Mouse (Mus musculus): ENCODE data around the gene Shroom3.

Shroom3 gene

GRCm38 (mm10) chr5:92796089-92796990 lies 113.1 kb downstream of the Shroom3 start:
- in situ Hi-C loops (cut with MboI, MseI) = no loop called here

- in situ Hi-C loops (cut with MboI, MseI) = no loop called here
These were observed 114.7 kb downstream of the Shroom3 start for GRCm38 (mm10) chr5:92797981-92798380.

- in situ Hi-C loops (cut with MboI, MseI) = no loop called here
These were observed 121.1 kb downstream of the Shroom3 start for GRCm38 (mm10) chr5:92804379-92804778.

- in situ Hi-C loops (cut with MboI, MseI) = no loop called here
These were observed 125.5 kb downstream of the Shroom3 start for GRCm38 (mm10) chr5:92808503-92809415.

- in situ Hi-C loops (cut with MboI, MseI) = no loop called here
These were observed 126.1 kb downstream of the Shroom3 start for GRCm38 (mm10) chr5:92809416-92809750.

- in situ Hi-C loops (cut with MboI, MseI) = no loop called here
These were observed 127.8 kb downstream of the Shroom3 start for GRCm38 (mm10) chr5:92810922-92811533.

GRCm38 (mm10) chr5:92811761-92812160 lies 128.5 kb downstream of the Shroom3 start:
- in situ Hi-C loops (cut with MboI, MseI) = no loop called here

- in situ Hi-C loops (cut with MboI, MseI) = no loop called here
These were observed 129.7 kb downstream of the Shroom3 start for GRCm38 (mm10) chr5:92812936-92813335.

- in situ Hi-C loops (cut with MboI, MseI) = no loop called here
These were observed 130.3 kb downstream of the Shroom3 start for GRCm38 (mm10) chr5:92813562-92813961.

- in situ Hi-C loops (cut with MboI, MseI) = no loop called here
These were observed 131.4 kb downstream of the Shroom3 start for GRCm38 (mm10) chr5:92814621-92815020.

- in situ Hi-C loops (cut with MboI, MseI) = no loop called here
These were observed 134.0 kb downstream of the Shroom3 start for GRCm38 (mm10) chr5:92817122-92817822.

GRCm38 (mm10) chr5:92821370-92821769 lies 138.1 kb downstream of the Shroom3 start:
- in situ Hi-C loops (cut with MboI, MseI) = no loop called here

GRCm38 (mm10) chr5:92823495-92823894 lies 140.3 kb downstream of the Shroom3 start:
- in situ Hi-C loops (cut with MboI, MseI) = no loop called here

GRCm38 (mm10) chr5:92824304-92825009 lies 141.2 kb downstream of the Shroom3 start:
- in situ Hi-C loops (cut with MboI, MseI) = no loop called here

- in situ Hi-C loops (cut with MboI, MseI) = no loop called here
These were observed 147.2 kb downstream of the Shroom3 start for GRCm38 (mm10) chr5:92830391-92830790.

GRCm38 (mm10) chr5:92834513-92834912 lies 151.3 kb downstream of the Shroom3 start:
- in situ Hi-C loops (cut with MboI, MseI) = no loop called here

- in situ Hi-C loops (cut with MboI, MseI) = no loop called here
These were observed 154.1 kb downstream of the Shroom3 start for GRCm38 (mm10) chr5:92837311-92837710.

- in situ Hi-C loops (cut with MboI, MseI) = no loop called here
These were observed 155.1 kb downstream of the Shroom3 start for GRCm38 (mm10) chr5:92838351-92838784.

GRCm38 (mm10) chr5:92839314-92839713 lies 156.1 kb downstream of the Shroom3 start:
- in situ Hi-C loops (cut with MboI, MseI) = no loop called here

- in situ Hi-C loops (cut with MboI, MseI) = no loop called here
These were observed 158.2 kb downstream of the Shroom3 start for GRCm38 (mm10) chr5:92841474-92841873.

- in situ Hi-C loops (cut with MboI, MseI) = no loop called here
These were observed 159.2 kb downstream of the Shroom3 start for GRCm38 (mm10) chr5:92842417-92842816.

All from T-helper 17 cell (primary cell).